22 mouse cellular contexts compared by ENCODE assay signal in genomic region chr12:67325335-67325734, GRCm38 (mm10).
"Had no signal": no experiment of that assay in that cellular context is flagged by ENCODE, and none has a peak within 500 bp of the region (broad histone marks: within the 10 kb centered on the region; RNA-seq: fewer than 3 reads in every experiment).

No protein-coding gene starts in this region.

- H3K9me3 ChIP-seq: lung, embryonic 15.5 days; midbrain, embryonic 10.5 days; midbrain, embryonic 12.5 days; neural tube, embryonic 13.5 days; neural tube, embryonic 15.5 days had no signal

- H3K4me1 ChIP-seq: lung, embryonic 15.5 days; megakaryocyte, embryonic 14.5 days; midbrain, embryonic 10.5 days; midbrain, embryonic 12.5 days; neural tube, embryonic 13.5 days; neural tube, embryonic 15.5 days had no signal

- H3K36me3 ChIP-seq: lung, embryonic 15.5 days; midbrain, embryonic 10.5 days; midbrain, embryonic 12.5 days; neural tube, embryonic 13.5 days; neural tube, embryonic 15.5 days had no signal

- H3K4me3 ChIP-seq: lung, embryonic 15.5 days; megakaryocyte, embryonic 14.5 days; midbrain, embryonic 10.5 days; midbrain, embryonic 12.5 days; myocyte; neural tube, embryonic 13.5 days; neural tube, embryonic 15.5 days had no signal

- H3K9ac ChIP-seq: lung, embryonic 15.5 days; midbrain, embryonic 12.5 days; neural tube, embryonic 13.5 days; neural tube, embryonic 15.5 days had no signal

- ATAC-seq: lung, postnatal 0 days; midbrain, embryonic 16.5 days had no signal

- H3K27ac ChIP-seq: lung, embryonic 15.5 days; macrophage; midbrain, embryonic 10.5 days; midbrain, embryonic 12.5 days; neural tube, embryonic 13.5 days; neural tube, embryonic 15.5 days had no signal

- H3K4me2 ChIP-seq: lung, embryonic 15.5 days; midbrain, embryonic 12.5 days; neural tube, embryonic 13.5 days; neural tube, embryonic 15.5 days had no signal

- DNase-seq: lung, adult 2 months; lung, postnatal 14 days; lung, postnatal 36 days; midbrain, embryonic 14.5 days; retina, postnatal 1 day; right cerebral cortex, adult 18-20 months; right cerebral cortex, postnatal 25 days; right cerebral cortex, postnatal 4 days; spleen, adult 18-20 months; thymus, adult 18-20 months; thymus, postnatal 14 days; thymus, postnatal 36 days had no signal

- H3K27me3 ChIP-seq: lung, embryonic 15.5 days; megakaryocyte, embryonic 14.5 days; midbrain, embryonic 12.5 days; neural tube, embryonic 13.5 days; neural tube, embryonic 15.5 days had no signal
